Mouse (Mus musculus): ENCODE measurements around the gene Gab2. TPM values are rescaled to one million over a fixed set of nuclear protein-coding genes. Genes with fewer than 3 reads are reported as not detected.

Gab2 gene
- 15.4 and 17.9 TPM in 2 replicates for polyA plus RNA-seq (2014; fragmentation: Nextera tagmentation; extraction: Ambion mirVana)

- Histone ChIP-seq H3K9me3 (ENCODE audit: control insufficient read depth, low read length) (no peaks in the 10 kb centered on the region), H3K4me3 (replicated peaks; ENCODE audit: low read depth, low read length) (peak within 1 kb of the TSS; percentile 93), H3K4me2 (ENCODE audit: low read length) (peak within 1 kb of the TSS; percentile 80), H3K36me3 (ENCODE audit: control insufficient read depth, insufficient read depth, low read length) (no peaks in the 10 kb centered on the region), H3K27ac (replicated peaks; ENCODE audit: low read depth, low read length) (peak within 1 kb of the TSS; percentile 84), H3K27me3 (ENCODE audit: control insufficient read depth, insufficient read depth, low read length) (no peaks in the 10 kb centered on the region), H3K9ac (replicated peaks; ENCODE audit: low read length) (peak within 1 kb of the TSS; percentile 94), H3K4me1 (ENCODE audit: control insufficient read depth, insufficient read depth, low read length) (peaks cover 10% of the 10 kb centered on the region; the same call in 1 of the 2 replicates)
- ATAC-seq (ENCODE audit: low FRiP score, low TSS enrichment) (peak; percentile 85), DNase-seq (peak; percentile 86)
- 1% methylated on average over 60 of the region's 83 CpGs for WGBS
Measured at GRCm38 (mm10) chr7:97081242-97081958, at the start of gene Gab2. Gene Gab2 (plus strand): TSS chr7:97081586.

GRCm38 (mm10) chr7:97032412-97032811, 49.0 kb upstream of the Gab2 start:
- ATAC-seq (ENCODE audit: low FRiP score, low TSS enrichment) (no peak), DNase-seq (no peak)
- H3K9ac ChIP-seq (replicated peaks; ENCODE audit: low read length), result no peak overlapping the region
- H3K36me3 ChIP-seq (ENCODE audit: control insufficient read depth, insufficient read depth, low read length), result no peaks in the 10 kb centered on the region
- H3K4me2 ChIP-seq (ENCODE audit: low read length), result no peak overlapping the region
- H3K9me3 ChIP-seq (ENCODE audit: control insufficient read depth, low read length), result no peaks in the 10 kb centered on the region
- 91% methylated on average over 2 of the region's 2 CpGs for WGBS
- H3K4me3 ChIP-seq (replicated peaks; ENCODE audit: low read depth, low read length), result no peak overlapping the region
- H3K27ac ChIP-seq (replicated peaks; ENCODE audit: low read depth, low read length), result no peak overlapping the region
- no peaks in the 10 kb centered on the region for H3K4me1 ChIP-seq (ENCODE audit: control insufficient read depth, insufficient read depth, low read length)
- H3K27me3 ChIP-seq (ENCODE audit: control insufficient read depth, insufficient read depth, low read length), result no peaks in the 10 kb centered on the region

GRCm38 (mm10) chr7:97039641-97040040, 41.7 kb upstream of the Gab2 start:
- DNase-seq, result no peak
- Histone ChIP-seq H3K27me3 (ENCODE audit: control insufficient read depth, insufficient read depth, low read length) (no peaks in the 10 kb centered on the region), H3K9ac (replicated peaks; ENCODE audit: low read length) (no peak overlapping the region), H3K4me3 (replicated peaks; ENCODE audit: low read depth, low read length) (no peak overlapping the region), H3K36me3 (ENCODE audit: control insufficient read depth, insufficient read depth, low read length) (no peaks in the 10 kb centered on the region), H3K4me1 (ENCODE audit: control insufficient read depth, insufficient read depth, low read length) (no peaks in the 10 kb centered on the region), H3K9me3 (ENCODE audit: control insufficient read depth, low read length) (no peaks in the 10 kb centered on the region), H3K27ac (replicated peaks; ENCODE audit: low read depth, low read length) (no peak overlapping the region), H3K4me2 (ENCODE audit: low read length) (no peak overlapping the region)
- ATAC-seq (ENCODE audit: low FRiP score, low TSS enrichment), result no peak
- WGBS, result 77% methylated on average over 4 of the region's 4 CpGs

- Histone ChIP-seq H3K36me3 (ENCODE audit: control insufficient read depth, insufficient read depth, low read length) (no peaks in the 10 kb centered on the region), H3K9me3 (ENCODE audit: control insufficient read depth, low read length) (no peaks in the 10 kb centered on the region), H3K4me1 (ENCODE audit: control insufficient read depth, insufficient read depth, low read length) (no peaks in the 10 kb centered on the region), H3K27me3 (ENCODE audit: control insufficient read depth, insufficient read depth, low read length) (no peaks in the 10 kb centered on the region), H3K4me2 (ENCODE audit: low read length) (no peak overlapping the region), H3K9ac (replicated peaks; ENCODE audit: low read length) (no peak overlapping the region), H3K4me3 (replicated peaks; ENCODE audit: low read depth, low read length) (no peak overlapping the region), H3K27ac (replicated peaks; ENCODE audit: low read depth, low read length) (no peak overlapping the region)
- ATAC-seq (ENCODE audit: low FRiP score, low TSS enrichment) (no peak), DNase-seq (no peak)
- WGBS, result 86% methylated on average over 6 of the region's 6 CpGs
Measured at GRCm38 (mm10) chr7:97041868-97042449, 39.4 kb upstream of the Gab2 start.

- no peak for DNase-seq
- Histone ChIP-seq H3K9ac (replicated peaks; ENCODE audit: low read length) (no peak overlapping the region), H3K4me2 (ENCODE audit: low read length) (no peak overlapping the region), H3K36me3 (ENCODE audit: control insufficient read depth, insufficient read depth, low read length) (no peaks in the 10 kb centered on the region), H3K9me3 (ENCODE audit: control insufficient read depth, low read length) (no peaks in the 10 kb centered on the region), H3K4me3 (replicated peaks; ENCODE audit: low read depth, low read length) (no peak overlapping the region), H3K4me1 (ENCODE audit: control insufficient read depth, insufficient read depth, low read length) (no peaks in the 10 kb centered on the region), H3K27ac (replicated peaks; ENCODE audit: low read depth, low read length) (no peak overlapping the region), H3K27me3 (ENCODE audit: control insufficient read depth, insufficient read depth, low read length) (no peaks in the 10 kb centered on the region)
- 96% methylated on average over 1 of the region's 1 CpGs for WGBS
- ATAC-seq (ENCODE audit: low FRiP score, low TSS enrichment), result no peak
Measured at GRCm38 (mm10) chr7:97042981-97043380, 38.4 kb upstream of the Gab2 start.

- no peak overlapping the region for H3K4me3 ChIP-seq (replicated peaks; ENCODE audit: low read depth, low read length)
- no peak overlapping the region for H3K27ac ChIP-seq (replicated peaks; ENCODE audit: low read depth, low read length)
- no peak overlapping the region for H3K4me2 ChIP-seq (ENCODE audit: low read length)
- H3K9me3 ChIP-seq (ENCODE audit: control insufficient read depth, low read length), result no peaks in the 10 kb centered on the region
- no peaks in the 10 kb centered on the region for H3K4me1 ChIP-seq (ENCODE audit: control insufficient read depth, insufficient read depth, low read length)
- ATAC-seq (ENCODE audit: low FRiP score, low TSS enrichment) (no peak), DNase-seq (no peak)
- WGBS, result 92% methylated on average over 2 of the region's 2 CpGs
- H3K9ac ChIP-seq (replicated peaks; ENCODE audit: low read length), result no peak overlapping the region
- H3K27me3 ChIP-seq (ENCODE audit: control insufficient read depth, insufficient read depth, low read length), result no peaks in the 10 kb centered on the region
- peaks cover 7% of the 10 kb centered on the region for H3K36me3 ChIP-seq (ENCODE audit: control insufficient read depth, insufficient read depth, low read length)
Measured at GRCm38 (mm10) chr7:97060966-97061365, 20.4 kb upstream of the Gab2 start.

GRCm38 (mm10) chr7:97071512-97071911, 9.9 kb upstream of the Gab2 start:
- Histone ChIP-seq H3K9ac (replicated peaks; ENCODE audit: low read length) (no peak overlapping the region), H3K9me3 (ENCODE audit: control insufficient read depth, low read length) (no peaks in the 10 kb centered on the region), H3K4me1 (ENCODE audit: control insufficient read depth, insufficient read depth, low read length) (no peaks in the 10 kb centered on the region), H3K27ac (replicated peaks; ENCODE audit: low read depth, low read length) (no peak overlapping the region), H3K36me3 (ENCODE audit: control insufficient read depth, insufficient read depth, low read length) (no peaks in the 10 kb centered on the region), H3K27me3 (ENCODE audit: control insufficient read depth, insufficient read depth, low read length) (no peaks in the 10 kb centered on the region), H3K4me3 (replicated peaks; ENCODE audit: low read depth, low read length) (no peak overlapping the region), H3K4me2 (ENCODE audit: low read length) (no peak overlapping the region)
- DNase-seq (no peak), ATAC-seq (ENCODE audit: low FRiP score, low TSS enrichment) (no peak)
- WGBS, result 89% methylated on average over 3 of the region's 3 CpGs

GRCm38 (mm10) chr7:97072061-97072460, 9.3 kb upstream of the Gab2 start:
- 85% methylated on average over 5 of the region's 5 CpGs for WGBS
- H3K4me2 ChIP-seq (ENCODE audit: low read length), result no peak overlapping the region
- no peak overlapping the region for H3K4me3 ChIP-seq (replicated peaks; ENCODE audit: low read depth, low read length)
- ATAC-seq (ENCODE audit: low FRiP score, low TSS enrichment) (no peak), DNase-seq (no peak)
- no peak overlapping the region for H3K9ac ChIP-seq (replicated peaks; ENCODE audit: low read length)
- no peaks in the 10 kb centered on the region for H3K9me3 ChIP-seq (ENCODE audit: control insufficient read depth, low read length)
- H3K27me3 ChIP-seq (ENCODE audit: control insufficient read depth, insufficient read depth, low read length), result no peaks in the 10 kb centered on the region
- H3K36me3 ChIP-seq (ENCODE audit: control insufficient read depth, insufficient read depth, low read length), result no peaks in the 10 kb centered on the region
- no peak overlapping the region for H3K27ac ChIP-seq (replicated peaks; ENCODE audit: low read depth, low read length)
- no peaks in the 10 kb centered on the region for H3K4me1 ChIP-seq (ENCODE audit: control insufficient read depth, insufficient read depth, low read length)

GRCm38 (mm10) chr7:97074974-97075373, 6.4 kb upstream of the Gab2 start:
- H3K27ac ChIP-seq (replicated peaks; ENCODE audit: low read depth, low read length), result no peak overlapping the region
- ATAC-seq (ENCODE audit: low FRiP score, low TSS enrichment) (no peak), DNase-seq (no peak)
- no peak overlapping the region for H3K9ac ChIP-seq (replicated peaks; ENCODE audit: low read length)
- 70% methylated on average over 1 of the region's 1 CpGs for WGBS
- H3K36me3 ChIP-seq (ENCODE audit: control insufficient read depth, insufficient read depth, low read length), result no peaks in the 10 kb centered on the region
- no peak overlapping the region for H3K4me2 ChIP-seq (ENCODE audit: low read length)
- no peaks in the 10 kb centered on the region for H3K27me3 ChIP-seq (ENCODE audit: control insufficient read depth, insufficient read depth, low read length)
- no peaks in the 10 kb centered on the region for H3K9me3 ChIP-seq (ENCODE audit: control insufficient read depth, low read length)
- no peaks in the 10 kb centered on the region for H3K4me1 ChIP-seq (ENCODE audit: control insufficient read depth, insufficient read depth, low read length)
- H3K4me3 ChIP-seq (replicated peaks; ENCODE audit: low read depth, low read length), result no peak overlapping the region
